Mouse (Mus musculus): ENCODE results near the gene Thnsl2.

The Thnsl2 gene

GRCm38 (mm10) chr6:71133559-71133958 lies 10.7 kb downstream of the Thnsl2 start:
- in situ Hi-C loops (cut with MboI, MseI), result no loop called here

GRCm38 (mm10) chr6:71131038-71131437 lies 13.2 kb downstream of the Thnsl2 start:
- in situ Hi-C loops (cut with MboI, MseI), result no loop called here

- in situ Hi-C loops (cut with MboI, MseI), result no loop called here
Measured at GRCm38 (mm10) chr6:71130269-71130668, 14.0 kb downstream of the Thnsl2 start.

- in situ Hi-C loops (cut with MboI, MseI), result loop anchor here (5.0 to 10.0 kb wide), 2 partner anchors 102 to 194 kb away; no protein-coding TSS in a partner anchor
Measured at GRCm38 (mm10) chr6:71129071-71129470, 15.2 kb downstream of the Thnsl2 start.

GRCm38 (mm10) chr6:71126290-71126689 lies 17.9 kb downstream of the Thnsl2 start:
- in situ Hi-C loops (cut with MboI, MseI), result loop anchor here (5.0 to 10.0 kb wide), 2 partner anchors 99 to 191 kb away; no protein-coding TSS in a partner anchor

GRCm38 (mm10) chr6:71125043-71125893 lies 19.0 kb downstream of the Thnsl2 start:
- in situ Hi-C loops (cut with MboI, MseI), result loop anchor here (5.0 to 10.0 kb wide), 2 partner anchors 98 to 190 kb away; no protein-coding TSS in a partner anchor

GRCm38 (mm10) chr6:71119577-71120254 lies 24.5 kb downstream of the Thnsl2 start:
- in situ Hi-C loops (cut with MboI, MseI), result loop anchor here (10.0 kb wide), 1 partner anchor 185 kb away; no protein-coding TSS in a partner anchor

- in situ Hi-C loops (cut with MboI, MseI), result no loop called here
Measured at GRCm38 (mm10) chr6:71111419-71112113, 32.7 kb downstream of the Thnsl2 start.

- in situ Hi-C loops (cut with MboI, MseI), result no loop called here
Measured at GRCm38 (mm10) chr6:71106170-71106945, 37.9 kb downstream of the Thnsl2 start.

GRCm38 (mm10) chr6:71096126-71096525 lies 48.1 kb downstream of the Thnsl2 start:
- in situ Hi-C loops (cut with MboI, MseI), result no loop called here

- in situ Hi-C loops (cut with MboI, MseI), result no loop called here
Measured at GRCm38 (mm10) chr6:71094693-71095092, 49.5 kb downstream of the Thnsl2 start.

- in situ Hi-C loops (cut with MboI, MseI), result no loop called here
Measured at GRCm38 (mm10) chr6:71093686-71094085, 50.6 kb downstream of the Thnsl2 start.

- in situ Hi-C loops (cut with MboI, MseI), result no loop called here
Measured at GRCm38 (mm10) chr6:71090475-71090874, 53.8 kb downstream of the Thnsl2 start.

GRCm38 (mm10) chr6:71089735-71090134 lies 54.5 kb downstream of the Thnsl2 start:
- in situ Hi-C loops (cut with MboI, MseI), result no loop called here

- in situ Hi-C loops (cut with MboI, MseI), result no loop called here
Measured at GRCm38 (mm10) chr6:71088992-71089391, 55.2 kb downstream of the Thnsl2 start.

- in situ Hi-C loops (cut with MboI, MseI), result no loop called here
Measured at GRCm38 (mm10) chr6:71083441-71083840, 60.8 kb downstream of the Thnsl2 start.

- in situ Hi-C loops (cut with MboI, MseI), result no loop called here
Measured at GRCm38 (mm10) chr6:71082084-71082483, 62.2 kb downstream of the Thnsl2 start.

- in situ Hi-C loops (cut with MboI, MseI), result no loop called here
Measured at GRCm38 (mm10) chr6:71081230-71081629, 63.0 kb downstream of the Thnsl2 start.

Measured in T-helper 1 cell (primary cell).